ENCODE assay signal across 19 mouse cellular contexts in genomic region chr6:140460398-140460797, GRCm38 (mm10).
"Had no signal": no experiment of that assay in that cellular context is flagged by ENCODE, and none has a peak within 500 bp of the region (broad histone marks: within the 10 kb centered on the region; RNA-seq: fewer than 3 reads in every experiment).

No protein-coding gene starts in this region.

- H3K27ac ChIP-seq: left cerebral cortex, adult 2 months; liver, embryonic 13.5 days; midbrain, embryonic 12.5 days; neural tube, embryonic 13.5 days; stomach, embryonic 15.5 days had no signal

- H3K27me3 ChIP-seq: liver, embryonic 13.5 days; midbrain, embryonic 12.5 days; neural tube, embryonic 13.5 days; stomach, embryonic 15.5 days had no signal

- H3K9me3 ChIP-seq: liver, embryonic 13.5 days; midbrain, embryonic 12.5 days; neural tube, embryonic 13.5 days; stomach, embryonic 15.5 days had no signal

- DNase-seq: kidney, adult 8-10 months; kidney, postnatal 25 days; layer of hippocampus, postnatal 36 days; liver, embryonic 13.5 days; lung, adult 2 months; lung, postnatal 14 days; lung, postnatal 4 days; right cerebral cortex, adult 18-20 months; right cerebral cortex, postnatal 14 days; right cerebral cortex, postnatal 4 days; thymus, postnatal 36 days had no signal

- H3K4me3 ChIP-seq: left cerebral cortex, adult 2 months; liver, embryonic 13.5 days; midbrain, embryonic 12.5 days; myocyte; neural tube, embryonic 13.5 days; stomach, embryonic 15.5 days had no signal

- H3K4me2 ChIP-seq: liver, embryonic 13.5 days; midbrain, embryonic 12.5 days; neural tube, embryonic 13.5 days; stomach, embryonic 15.5 days had no signal

- H3K36me3 ChIP-seq: liver, embryonic 13.5 days; midbrain, embryonic 12.5 days; neural tube, embryonic 13.5 days; stomach, embryonic 15.5 days had no signal

- ATAC-seq: inflammation-experienced regulatory T-cells, adult 6 months; intestine, embryonic 16.5 days; midbrain, embryonic 16.5 days had no signal

- H3K4me1 ChIP-seq: liver, embryonic 13.5 days; stomach, embryonic 15.5 days had no signal

- H3K9ac ChIP-seq: liver, embryonic 13.5 days; midbrain, embryonic 12.5 days; neural tube, embryonic 13.5 days; stomach, embryonic 15.5 days had no signal
